Mouse (Mus musculus) liver, embryonic 16.5 days (tissue): Measurements from ENCODE around the gene Fyn. TPM values are rescaled to one million over a fixed set of nuclear protein-coding genes. Genes with fewer than 3 reads are reported as not detected.

Experiments
- ATAC-seq: fragments of 200-750 bp; cut with Nextera tagmentation; 2 replicates; pipeline ENCODE4 v1.8.0; 2017; ENCODE audit warnings: low read depth, mild to moderate bottlenecking, moderate number of reproducible peaks, moderate library complexity
- H3K27ac ChIP-seq: fragments of 300-500 bp; sonication (generic); 2 replicates; pipeline ENCODE4 v1.5.1; 2014; ENCODE audit warnings: mild to moderate bottlenecking, low read length
- H3K27me3 ChIP-seq: fragments of 300-500 bp; sonication (generic); 2 replicates; pipeline ENCODE4 v1.6.1; 2014; ENCODE audit warnings: low read depth, low read length, mixed read lengths; ENCODE audit not compliant: control insufficient read depth, insufficient read depth
- H3K36me3 ChIP-seq: fragments of 300-500 bp; sonication (generic); 2 replicates; pipeline ENCODE4 v1.6.1; 2014; ENCODE audit warnings: mild to moderate bottlenecking; ENCODE audit not compliant: control insufficient read depth, insufficient read depth
- H3K4me1 ChIP-seq: fragments of 300-500 bp; sonication (generic); 2 replicates; pipeline ENCODE4 v1.6.1; 2014; ENCODE audit warnings: low read depth, low read length, mixed read lengths; ENCODE audit not compliant: control insufficient read depth
- H3K4me2 ChIP-seq: fragments of 300-500 bp; sonication (generic); 2 replicates; pipeline ENCODE4 v1.6.1; 2014; ENCODE audit warnings: low read depth, low read length, mixed read lengths
- H3K4me3 ChIP-seq: fragments of 300-500 bp; sonication (generic); 2 replicates; pipeline ENCODE4 v1.5.1; 2014; ENCODE audit warnings: low read depth, mild to moderate bottlenecking, low read length
- H3K9ac ChIP-seq: fragments of 300-500 bp; sonication (generic); 2 replicates; pipeline ENCODE4 v1.6.1; 2014; ENCODE audit warnings: low read depth, low read length
- H3K9me3 ChIP-seq: fragments of 300-500 bp; sonication (generic); replicated peaks from 2 replicates; pipeline ENCODE4 v1.6.1; 2016; ENCODE audit warnings: low read length; ENCODE audit not compliant: control insufficient read depth
- WGBS: fragments of 180-500 bp; shearing (Covaris S2); extraction: QIAGEN DNeasy Blood & Tissue Kit; methylation state at CpG from one replicate; pipeline ENCODE4 v1.1.7; 2014; ENCODE audit not compliant: insufficient replicate concordance; 5-methylcytosine and 5-hydroxymethylcytosine counted together
- polyA plus RNA-seq: library from polyadenylated mRNA; unstranded; fragments of >200 nt; fragmentation: Nextera tagmentation; extraction: Ambion mirVana; gene quantifications from 2 replicates; pipeline ENCODE4 v1.2.1, GENCODE M21; 2015

Fyn gene
- polyA plus RNA-seq, 1 experiment from 2014 or later, result 5.9 TPM

- Histone ChIP-seq H3K9me3 (no peaks in the 10 kb centered on the region), H3K9ac (no peak overlapping the region), H3K27ac (no peak overlapping the region), H3K36me3 (no peaks in the 10 kb centered on the region), H3K4me3 (no peak overlapping the region), H3K4me2 (no peak overlapping the region), H3K27me3 (no peaks in the 10 kb centered on the region), H3K4me1 (no peaks in the 10 kb centered on the region)
- no peak for ATAC-seq
- 61% methylated on average over 8 of the region's 8 CpGs for WGBS
Observed at GRCm38 (mm10) chr10:39587973-39588746, 219.5 kb downstream of the Fyn start.

DNA sequence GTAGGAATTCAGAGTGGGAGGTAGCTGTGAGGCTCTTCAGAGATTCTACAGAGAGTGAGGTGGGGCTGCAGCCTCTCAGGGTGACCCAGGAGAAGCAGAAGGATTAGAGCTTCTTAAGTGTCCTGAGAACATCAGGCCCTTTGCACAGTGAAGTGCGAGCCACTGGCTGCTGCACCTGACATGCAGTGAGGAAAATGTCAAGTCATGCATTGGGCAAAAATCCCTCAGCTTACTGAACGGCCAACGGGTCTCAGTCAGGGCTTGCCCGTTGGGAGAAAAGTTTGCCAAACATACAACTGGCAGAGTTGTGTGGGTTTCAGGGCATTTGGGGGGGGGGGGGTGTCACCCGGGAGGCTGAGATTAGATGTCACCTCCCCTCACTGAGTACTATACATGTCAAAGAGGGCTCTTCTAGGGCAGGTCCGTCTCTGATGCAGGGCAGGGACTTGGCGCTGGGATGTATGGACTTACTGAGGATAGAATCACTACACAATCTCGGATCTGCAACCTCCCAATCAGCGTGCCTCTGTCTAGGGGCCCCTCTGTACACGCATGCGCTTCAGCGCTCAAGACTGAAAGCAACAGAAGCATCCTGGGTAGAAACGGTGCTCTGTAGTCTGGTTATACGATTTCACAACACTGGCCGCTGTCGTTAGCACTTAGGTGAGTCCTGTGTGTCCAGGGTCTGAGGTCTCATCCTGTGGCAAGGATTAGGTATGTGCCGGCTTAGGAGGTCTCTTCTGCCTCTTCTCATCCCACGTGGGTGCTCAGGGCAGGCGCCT lies 221.3 kb downstream of the Fyn start:
- no peak overlapping the region for H3K9ac ChIP-seq
- H3K27ac ChIP-seq, result no peak overlapping the region
- no peaks in the 10 kb centered on the region for H3K36me3 ChIP-seq
- no peak overlapping the region for H3K4me3 ChIP-seq
- H3K27me3 ChIP-seq, result no peaks in the 10 kb centered on the region
- no peak overlapping the region for H3K4me2 ChIP-seq
- WGBS, result 60% methylated on average over 19 of the region's 19 CpGs
- no peaks in the 10 kb centered on the region for H3K4me1 ChIP-seq
- no peaks in the 10 kb centered on the region for H3K9me3 ChIP-seq
- ATAC-seq, result no peak

GRCm38 (mm10) chr10:39590629-39591028 lies 222.0 kb downstream of the Fyn start:
- WGBS, result 68% methylated on average over 10 of the region's 10 CpGs
- no peak overlapping the region for H3K27ac ChIP-seq
- no peaks in the 10 kb centered on the region for H3K36me3 ChIP-seq
- H3K9me3 ChIP-seq, result no peaks in the 10 kb centered on the region
- H3K4me1 ChIP-seq, result no peaks in the 10 kb centered on the region
- no peak for ATAC-seq
- H3K4me2 ChIP-seq, result no peak overlapping the region
- H3K9ac ChIP-seq, result no peak overlapping the region
- H3K27me3 ChIP-seq, result no peaks in the 10 kb centered on the region
- H3K4me3 ChIP-seq, result no peak overlapping the region

GRCm38 (mm10) chr10:39592501-39592900 lies 223.8 kb downstream of the Fyn start:
- H3K27me3 ChIP-seq, result no peaks in the 10 kb centered on the region; the same call in 1 of the 2 replicates
- H3K4me1 ChIP-seq, result no peaks in the 10 kb centered on the region
- H3K36me3 ChIP-seq, result no peaks in the 10 kb centered on the region
- H3K9me3 ChIP-seq, result no peaks in the 10 kb centered on the region
- no peak overlapping the region for H3K9ac ChIP-seq
- ATAC-seq, result no peak
- no peak overlapping the region for H3K27ac ChIP-seq
- no peak overlapping the region for H3K4me2 ChIP-seq
- H3K4me3 ChIP-seq, result no peak overlapping the region
- 61% methylated on average over 4 of the region's 4 CpGs for WGBS

DNA sequence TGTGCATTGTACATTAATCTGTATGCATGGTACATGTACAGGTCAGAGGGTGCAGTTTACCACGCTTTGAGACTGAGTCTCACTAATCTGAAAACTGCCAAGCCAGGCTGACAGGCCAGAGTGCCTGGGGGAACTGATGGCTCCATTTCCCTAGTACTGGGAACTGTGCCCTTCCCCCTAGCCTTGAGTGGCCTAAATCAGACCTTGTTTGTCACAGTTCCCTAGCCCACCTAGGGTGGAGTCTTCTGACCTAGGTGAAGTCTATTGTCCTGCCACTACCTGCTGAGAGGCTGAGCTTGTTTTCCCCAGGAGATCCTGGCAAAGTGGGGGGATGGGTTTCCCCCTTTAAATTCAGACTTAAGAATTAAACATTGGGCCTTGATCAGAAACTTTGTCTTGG lies 226.1 kb downstream of the Fyn start:
- Histone ChIP-seq H3K4me2 (no peak overlapping the region), H3K36me3 (no peaks in the 10 kb centered on the region), H3K27me3 (no peaks in the 10 kb centered on the region; the same call in 1 of the 2 replicates), H3K9ac (no peak overlapping the region), H3K9me3 (no peaks in the 10 kb centered on the region), H3K4me1 (no peaks in the 10 kb centered on the region), H3K4me3 (no peak overlapping the region), H3K27ac (no peak overlapping the region)
- 71% methylated on average over 1 of the region's 1 CpGs for WGBS
- no peak for ATAC-seq

GRCm38 (mm10) chr10:39595862-39596261 lies 227.2 kb downstream of the Fyn start:
- no peak overlapping the region for H3K27ac ChIP-seq
- no peak for ATAC-seq

DNA sequence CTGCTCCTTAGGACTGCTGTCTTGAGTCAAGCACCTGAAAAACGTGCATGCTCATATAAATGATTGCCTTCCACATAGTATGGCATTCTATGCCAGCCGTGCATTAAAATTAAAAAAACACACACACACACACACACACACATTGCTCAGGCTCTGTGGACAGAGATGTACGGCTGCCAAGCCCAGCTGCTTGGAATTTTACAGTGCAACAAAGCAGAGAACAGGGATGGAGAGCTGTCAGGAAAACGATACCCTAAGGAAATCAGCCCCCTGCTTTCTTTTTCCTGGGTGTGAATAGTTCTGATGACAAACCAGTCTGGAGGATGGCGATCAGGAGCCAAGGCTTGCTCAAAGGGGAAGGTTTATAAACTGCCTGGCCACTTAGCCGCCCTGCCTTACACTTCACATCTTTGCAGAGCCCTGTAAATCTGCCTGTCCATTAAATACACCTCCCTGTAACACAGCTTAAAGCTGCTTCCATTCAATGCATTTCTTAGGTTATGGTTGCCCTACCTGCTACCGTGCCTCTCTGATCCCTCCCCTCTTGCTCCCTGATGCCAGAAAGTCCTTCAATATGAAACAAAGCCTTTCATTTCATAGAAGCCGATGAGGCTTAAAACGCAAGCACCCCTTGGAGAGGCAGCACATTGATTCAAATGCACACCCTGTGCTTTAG lies 228.6 kb downstream of the Fyn start:
- H3K4me3 ChIP-seq, result no peak overlapping the region
- no peaks in the 10 kb centered on the region for H3K4me1 ChIP-seq
- no peaks in the 10 kb centered on the region for H3K36me3 ChIP-seq
- H3K4me2 ChIP-seq, result no peak overlapping the region
- no peak overlapping the region for H3K9ac ChIP-seq
- H3K27me3 ChIP-seq, result no peaks in the 10 kb centered on the region; the same call in 1 of the 2 replicates
- 48% methylated on average over 9 of the region's 9 CpGs for WGBS
- no peak for ATAC-seq
- H3K27ac ChIP-seq, result no peak overlapping the region
- no peaks in the 10 kb centered on the region for H3K9me3 ChIP-seq

More at GRCm38 (mm10) chr10:39595862-39596261, 227.2 kb downstream of the Fyn start:
- Histone ChIP-seq H3K4me1 (no peaks in the 10 kb centered on the region), H3K4me3 (no peak overlapping the region), H3K9ac (no peak overlapping the region), H3K9me3 (no peaks in the 10 kb centered on the region), H3K27me3 (no peaks in the 10 kb centered on the region; the same call in 1 of the 2 replicates), H3K36me3 (no peaks in the 10 kb centered on the region), H3K4me2 (no peak overlapping the region)
- 15% methylated on average over 3 of the region's 3 CpGs for WGBS

DNA sequence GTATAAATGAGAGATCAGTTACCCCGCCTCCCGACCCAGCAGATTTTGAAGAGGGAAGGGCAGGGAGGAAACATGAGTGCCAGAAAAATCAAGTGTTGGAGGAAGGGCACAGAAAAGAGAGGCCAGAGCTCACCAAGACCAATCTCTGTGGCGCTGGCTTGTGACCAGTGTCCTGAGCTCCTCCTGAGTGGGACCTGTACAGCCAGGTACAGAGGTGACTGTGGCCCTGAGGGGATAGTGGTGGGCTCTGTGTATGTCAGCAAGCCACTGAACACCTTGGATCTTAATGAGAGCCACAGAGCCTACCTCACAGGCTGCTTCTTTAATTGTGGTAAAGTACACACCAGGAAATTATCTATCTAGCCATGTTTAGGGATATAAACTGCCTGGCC lies 229.1 kb downstream of the Fyn start:
- Histone ChIP-seq H3K4me3 (no peak overlapping the region), H3K36me3 (no peaks in the 10 kb centered on the region), H3K4me2 (no peak overlapping the region), H3K4me1 (no peaks in the 10 kb centered on the region), H3K27me3 (no peaks in the 10 kb centered on the region; the same call in 1 of the 2 replicates), H3K9ac (no peak overlapping the region), H3K27ac (no peak overlapping the region), H3K9me3 (no peaks in the 10 kb centered on the region)
- WGBS, result 42% methylated on average over 3 of the region's 3 CpGs
- no peak for ATAC-seq
